Mouse (Mus musculus) E14TG2a.4 (cell line): Measurements from ENCODE around the gene Vasp.

Experiments
- CTCF ChIP-seq: conservative IDR thresholded peaks from 2 replicates; pipeline ENCODE4 v1.5.1; 2014; ENCODE audit warnings: low read length
- NANOG ChIP-seq: IDR thresholded peaks from 2 replicates; pipeline ENCODE4 v1.6.1; 2014; ENCODE audit warnings: borderline replicate concordance, low read length, mixed read lengths
- POU5F1 ChIP-seq: IDR thresholded peaks from 2 replicates; pipeline ENCODE4 v1.6.1; 2014; ENCODE audit warnings: low read length, borderline replicate concordance

- TF ChIP-seq CTCF, result no peak
- TF ChIP-seq POU5F1, result no peak
- TF ChIP-seq NANOG, result no peak
Observed at GRCm38 (mm10) chr7:19283406-19283804, 11.8 kb upstream of the Vasp start.
